8 mouse cellular contexts compared by ENCODE assay signal in the genomic region with DNA sequence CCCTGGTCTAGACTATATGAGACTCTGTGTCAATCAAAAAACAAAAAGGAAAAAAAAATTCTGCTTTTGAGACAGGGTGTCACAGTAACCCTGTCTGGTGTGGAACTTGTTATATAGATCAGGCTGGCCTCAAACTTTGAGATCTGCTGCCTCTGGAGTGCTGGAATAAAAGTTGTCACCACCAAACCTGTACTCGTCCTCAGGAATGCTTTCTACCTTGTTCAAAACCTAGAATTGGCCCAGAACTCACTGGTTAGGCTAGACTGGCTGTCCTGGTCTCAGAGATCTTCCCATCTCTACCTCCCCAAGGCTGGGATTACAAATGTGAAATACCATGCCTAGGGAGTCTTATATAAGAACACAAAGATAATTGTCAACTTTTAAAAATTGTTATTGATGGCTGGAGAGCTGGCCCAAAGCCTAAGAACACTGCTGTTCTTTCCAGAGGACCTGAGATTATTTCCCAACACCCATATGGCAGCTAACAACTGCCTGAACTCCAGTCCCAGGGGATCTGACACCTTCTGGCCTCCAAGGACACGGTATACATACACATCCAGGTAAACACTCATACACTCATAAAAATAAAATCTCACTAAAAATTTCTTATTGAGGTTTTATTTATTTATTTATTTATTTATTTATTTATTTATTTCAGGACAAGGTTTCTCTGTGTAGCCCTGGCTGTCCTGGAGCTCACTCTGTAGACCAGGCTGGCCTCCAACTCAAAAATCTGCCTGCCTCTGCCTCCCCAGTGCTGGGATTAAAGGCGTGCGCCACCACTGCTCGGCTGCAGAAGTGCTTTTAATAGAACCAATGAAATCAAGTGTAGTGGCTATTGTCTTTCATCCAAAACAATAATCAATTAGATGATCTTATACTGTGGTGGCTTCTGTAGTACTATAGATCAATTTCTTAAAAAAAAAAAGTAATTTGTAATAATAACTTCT. TPM values are rescaled to one million over a fixed set of nuclear protein-coding genes. Genes with fewer than 3 reads are reported as not detected.
DNase-seq lines count a peak whose midpoint lies in the region; ATAC-seq and TF ChIP-seq lines count a peak whose summit lies in the region.

No protein-coding gene starts in this region.

- no peaks in the 10 kb centered on the region for H3K36me3 ChIP-seq in lung, postnatal 0 days (ENCODE audit: insufficient read depth, low read length)
- no peaks in the 10 kb centered on the region for H3K36me3 ChIP-seq in limb, embryonic 12.5 days
- H3K36me3 ChIP-seq in stomach, embryonic 15.5 days, result no peaks in the 10 kb centered on the region

- 84% methylated on average over 5 of the region's 5 CpGs for WGBS in lung, postnatal 0 days
- 91% methylated on average over 5 of the region's 5 CpGs for WGBS in limb, embryonic 12.5 days
- WGBS in stomach, embryonic 15.5 days, result 89% methylated on average over 5 of the region's 5 CpGs

- H3K4me1 ChIP-seq in lung, postnatal 0 days (ENCODE audit: insufficient read depth, low read depth, low read length), result no peaks in the 10 kb centered on the region
- H3K4me1 ChIP-seq in limb, embryonic 12.5 days (replicated peaks), result peaks cover 11% of the 10 kb centered on the region
- H3K4me1 ChIP-seq in stomach, embryonic 15.5 days, result peaks cover 4% of the 10 kb centered on the region; the same call in 1 of the 2 replicates

- no peak overlapping the region for H3K4me2 ChIP-seq in lung, postnatal 0 days (replicated peaks; ENCODE audit: low read depth, low read length)
- peak overlapping the region; percentile 84; the same call in 1 of the 2 replicates for H3K4me2 ChIP-seq in limb, embryonic 12.5 days
- peak overlapping the region; percentile 49; the same call in 1 of the 2 replicates for H3K4me2 ChIP-seq in stomach, embryonic 15.5 days

- no peak overlapping the region for H3K4me3 ChIP-seq in lung, postnatal 0 days (ENCODE audit: low read depth, low read length)
- H3K4me3 ChIP-seq in limb, embryonic 12.5 days (replicated peaks), result no peak overlapping the region
- H3K4me3 ChIP-seq in stomach, embryonic 15.5 days (replicated peaks), result no peak overlapping the region

- no peaks in the 10 kb centered on the region for H3K9me3 ChIP-seq in lung, postnatal 0 days (ENCODE audit: low read length)
- no peaks in the 10 kb centered on the region for H3K9me3 ChIP-seq in limb, embryonic 12.5 days
- H3K9me3 ChIP-seq in stomach, embryonic 15.5 days, result no peaks in the 10 kb centered on the region

- TF ChIP-seq CTCF in lung, postnatal 0 days (IDR thresholded peaks at IDR 0.05), result no peak

- H3K27ac ChIP-seq in lung, postnatal 0 days (ENCODE audit: low read length), result peak overlapping the region; percentile 89; the same call in 1 of the 2 replicates
- 0 out of 2 replicates have a peak overlapping the region, but pooled peaks have one; percentile 41 for H3K27ac ChIP-seq in limb, embryonic 12.5 days
- H3K27ac ChIP-seq in stomach, embryonic 15.5 days, result peak overlapping the region; percentile 89; the same call in 1 of the 2 replicates

- no peaks in the 10 kb centered on the region for H3K27me3 ChIP-seq in lung, postnatal 0 days (replicated peaks; ENCODE audit: insufficient read depth, low read length)
- H3K27me3 ChIP-seq in limb, embryonic 12.5 days, result no peaks in the 10 kb centered on the region
- no peaks in the 10 kb centered on the region for H3K27me3 ChIP-seq in stomach, embryonic 15.5 days (replicated peaks)

- H3K9ac ChIP-seq in lung, postnatal 0 days (replicated peaks; ENCODE audit: low read depth), result no peak overlapping the region
- no peak overlapping the region for H3K9ac ChIP-seq in limb, embryonic 12.5 days (replicated peaks)
- H3K9ac ChIP-seq in stomach, embryonic 15.5 days, result no peak overlapping the region

- no peak for TF ChIP-seq EP300 in lung, postnatal 0 days (IDR thresholded peaks at IDR 0.05)

- DNase-seq in cerebellum, adult 9-10 months, result peak; percentile 52
- DNase-seq in cerebellum, adult 8-10 months, result no peak
- no peak for DNase-seq in lung, postnatal 0 days (ENCODE audit: low spot score)
- DNase-seq in lung, adult 18-20 months, result no peak
- no peak for DNase-seq in left cerebral cortex, adult 11 months (ENCODE audit: low spot score)

- ATAC-seq in lung, postnatal 0 days, result no peak
- no peak for ATAC-seq in limb, embryonic 12.5 days (ENCODE audit: insufficient number of reproducible peaks, insufficient read depth, low FRiP score, low TSS enrichment, low read depth)
- ATAC-seq in stomach, embryonic 15.5 days (ENCODE audit: insufficient read depth, low FRiP score, low read depth), result no peak
- no peak for ATAC-seq in erythroid progenitor cell, adult 5-6 weeks (replicated peaks; ENCODE audit: low FRiP score, poor library complexity, severe bottlenecking)

RNA-seq across cellular contexts. Expression of gene Lyrm7, which starts 1.0 kb away (rescaled TPM):
- polyA plus RNA-seq in lung, postnatal 0 days (2015; fragmentation: Nextera tagmentation; extraction: Ambion mirVana), result 2.3 and 3.1 TPM in 2 replicates
- 6.1 and 14.0 TPM in 2 replicates for polyA plus RNA-seq in limb, embryonic 12.5 days (2016; fragmentation: Nextera tagmentation; extraction: Ambion mirVana)
- polyA plus RNA-seq in stomach, embryonic 15.5 days (2015; fragmentation: Nextera tagmentation; extraction: Ambion mirVana), result 7.5 and 11.6 TPM in 2 replicates
- 0.84 and 1.4 TPM in 2 replicates for total RNA-seq in erythroid progenitor cell, adult 5-6 weeks (2015; ENCODE audit: low replicate concordance)
- total RNA-seq in erythroid progenitor cell, adult 5-6 weeks (2017; ENCODE audit: low replicate concordance), result 1.2 and 1.4 TPM in 2 replicates

RNA-seq across cellular contexts. Expression of gene Hint1, which starts 4.4 kb away (rescaled TPM):
- polyA plus RNA-seq in lung, postnatal 0 days (2015; fragmentation: Nextera tagmentation; extraction: Ambion mirVana), result 500 and 528 TPM in 2 replicates
- 678 and 697 TPM in 2 replicates for polyA plus RNA-seq in limb, embryonic 12.5 days (2016; fragmentation: Nextera tagmentation; extraction: Ambion mirVana)
- polyA plus RNA-seq in stomach, embryonic 15.5 days (2015; fragmentation: Nextera tagmentation; extraction: Ambion mirVana), result 602 and 675 TPM in 2 replicates
- 138 and 146 TPM in 2 replicates for total RNA-seq in erythroid progenitor cell, adult 5-6 weeks (2015; ENCODE audit: low replicate concordance)
- 123 and 160 TPM in 2 replicates for total RNA-seq in erythroid progenitor cell, adult 5-6 weeks (2017; ENCODE audit: low replicate concordance)

RNA-seq across cellular contexts. Expression of gene Gpx3, which starts 40.5 kb away (rescaled TPM):
- polyA plus RNA-seq in lung, postnatal 0 days (2015; fragmentation: Nextera tagmentation; extraction: Ambion mirVana), result 342 and 535 TPM in 2 replicates
- polyA plus RNA-seq in limb, embryonic 12.5 days (2016; fragmentation: Nextera tagmentation; extraction: Ambion mirVana), result 31.0 and 36.4 TPM in 2 replicates
- 164 and 171 TPM in 2 replicates for polyA plus RNA-seq in stomach, embryonic 15.5 days (2015; fragmentation: Nextera tagmentation; extraction: Ambion mirVana)
- total RNA-seq in erythroid progenitor cell, adult 5-6 weeks (2015; ENCODE audit: low replicate concordance), result 15.5 and 29.3 TPM in 2 replicates
- 0.30 and 2.4 TPM in 2 replicates for total RNA-seq in erythroid progenitor cell, adult 5-6 weeks (2017; ENCODE audit: low replicate concordance)
